Mouse (Mus musculus) G1E (cell line): ENCODE measurements at regions not wholly inside any gene's neighbourhood (a gene's known extent, or its start where the extent isn't known, plus 50 kb on each side); places are given as distances from the start of the nearest gene placed in this dataset.
"Not testable (repeated sequence)": the region's sequence is repeated elsewhere in the genome, so short reads cannot be mapped to it uniquely, and the experiment has no call there.

Experiments
- ATAC-seq: 2 replicates; pipeline ENCODE4 v1.8.0; 2016; ENCODE audit warnings: mild to moderate bottlenecking; ENCODE audit not compliant: insufficient number of reproducible peaks, poor library complexity, low FRiP score, severe bottlenecking; ENCODE audit errors: extremely low read depth
- DNase-seq: peaks from one replicate; pipeline ENCODE4 v3.0.0; 2012; ENCODE audit warnings: low spot score
- H3K27me3 ChIP-seq: 2 replicates; pipeline ENCODE4 v1.6.1; 2012; ENCODE audit warnings: mild to moderate bottlenecking, low read length, inconsistent platforms; ENCODE audit not compliant: insufficient read depth
- H3K36me3 ChIP-seq: replicated peaks from 2 replicates; pipeline ENCODE3; 2012; ENCODE audit warnings: mild to moderate bottlenecking, inconsistent platforms
- H3K4me1 ChIP-seq: 2 replicates; pipeline ENCODE4 v1.6.1; 2012; ENCODE audit warnings: low read depth, low read length, inconsistent platforms, mixed read lengths; ENCODE audit not compliant: insufficient read depth
- H3K4me3 ChIP-seq: 2 replicates; pipeline ENCODE4 v1.5.1; 2012; ENCODE audit warnings: low read depth, mild to moderate bottlenecking, inconsistent platforms, low read length, moderate library complexity, mixed read lengths
- H3K9me3 ChIP-seq: replicated peaks from 2 replicates; pipeline ENCODE4 v1.6.1; 2012; ENCODE audit warnings: inconsistent platforms
- CTCF ChIP-seq: IDR thresholded peaks from 2 replicates; pipeline ENCODE4 v1.5.1; 2012; ENCODE audit warnings: low read depth, low read length, inconsistent platforms, mixed read lengths
- GATA1 ChIP-seq: IDR thresholded peaks from 2 replicates; pipeline ENCODE4 v1.6.1; 2012; ENCODE audit warnings: borderline replicate concordance, low read length, inconsistent platforms, mixed read lengths
- GATA2 ChIP-seq: IDR thresholded peaks from 2 replicates; pipeline ENCODE4 v1.6.1; 2012; ENCODE audit warnings: low read depth, low read length, inconsistent platforms, borderline replicate concordance
- POLR2AphosphoS5 ChIP-seq: IDR thresholded peaks from 2 replicates; pipeline ENCODE4 v1.6.1; 2012; ENCODE audit warnings: low read depth, low read length, inconsistent platforms; ENCODE audit not compliant: insufficient replicate concordance
- TAL1 ChIP-seq: conservative IDR thresholded peaks from 2 replicates; pipeline ENCODE4 v1.6.1; 2012; ENCODE audit warnings: low read depth, low read length, inconsistent platforms, mixed read lengths

DNA sequence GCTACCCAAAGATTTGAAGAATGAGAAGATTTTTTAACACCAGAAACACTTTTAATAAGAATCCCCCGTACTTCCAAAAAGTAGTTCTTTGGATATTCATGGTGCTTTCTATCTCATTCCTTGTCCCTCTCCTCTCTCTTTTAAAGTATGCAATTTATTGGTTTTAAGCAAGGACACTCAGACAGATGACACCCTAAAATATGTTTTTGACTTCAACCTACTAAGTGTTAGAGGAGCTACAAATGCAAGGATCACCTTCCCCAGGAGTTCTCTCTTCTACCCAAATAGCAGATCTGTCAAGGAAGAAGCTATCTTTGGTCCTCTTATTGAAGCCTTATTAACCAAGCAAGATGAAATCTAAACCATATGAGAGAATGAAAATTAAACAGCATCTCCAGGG lies 86.6 kb upstream of the Ifngr1 start:
- Histone ChIP-seq H3K27me3 (peaks cover 3% of the 10 kb centered on the region; the same call in 1 of the 2 replicates), H3K36me3 (no peaks in the 10 kb centered on the region), H3K4me3 (no peak overlapping the region), H3K9me3 (no peaks in the 10 kb centered on the region), H3K4me1 (no peaks in the 10 kb centered on the region)
- TF ChIP-seq GATA1 (no peak), POLR2AphosphoS5 (no peak), CTCF (no peak), TAL1 (no peak), GATA2 (no peak)
- ATAC-seq (no peak), DNase-seq (no peak)

GRCm38 (mm10) chr10:19505979-19506378 lies 85.8 kb upstream of the Ifngr1 start:
- no peaks in the 10 kb centered on the region for H3K9me3 ChIP-seq
- ATAC-seq: no peak
- H3K36me3 ChIP-seq: no peaks in the 10 kb centered on the region
- no peaks in the 10 kb centered on the region for H3K4me1 ChIP-seq
- peaks cover 3% of the 10 kb centered on the region; the same call in 1 of the 2 replicates for H3K27me3 ChIP-seq
- TF ChIP-seq GATA2 (no peak), POLR2AphosphoS5 (no peak), CTCF (no peak), TAL1 (no peak), GATA1 (no peak)
- no peak for DNase-seq
- H3K4me3 ChIP-seq: no peak overlapping the region

DNA sequence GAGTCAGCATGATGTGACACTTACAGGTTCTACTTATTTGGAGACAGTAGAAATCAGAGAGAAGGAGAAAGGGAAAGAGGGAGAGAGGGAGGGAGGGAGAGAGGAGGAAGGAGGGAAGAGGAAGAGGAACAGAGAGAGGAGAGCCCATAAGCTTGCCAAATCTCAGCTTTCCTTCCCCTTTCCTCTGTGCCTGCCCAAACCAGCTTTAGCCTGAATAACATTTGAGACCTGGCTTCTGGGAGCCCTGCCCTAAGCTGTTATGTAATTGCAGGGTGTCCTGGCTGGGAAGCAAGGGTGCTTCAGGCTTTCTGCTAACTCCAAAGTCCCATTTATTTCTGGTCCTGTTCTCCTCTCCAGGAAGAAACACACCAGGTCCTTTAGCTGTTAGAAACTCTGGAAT lies 85.3 kb upstream of the Ifngr1 start:
- ATAC-seq (no peak), DNase-seq (no peak)
- Histone ChIP-seq H3K36me3 (no peaks in the 10 kb centered on the region), H3K27me3 (peaks cover 3% of the 10 kb centered on the region; the same call in 1 of the 2 replicates), H3K9me3 (no peaks in the 10 kb centered on the region), H3K4me3 (no peak overlapping the region), H3K4me1 (no peaks in the 10 kb centered on the region)
- TF ChIP-seq TAL1 (no peak), GATA2 (no peak), POLR2AphosphoS5 (no peak), GATA1 (no peak), CTCF (no peak)

DNA sequence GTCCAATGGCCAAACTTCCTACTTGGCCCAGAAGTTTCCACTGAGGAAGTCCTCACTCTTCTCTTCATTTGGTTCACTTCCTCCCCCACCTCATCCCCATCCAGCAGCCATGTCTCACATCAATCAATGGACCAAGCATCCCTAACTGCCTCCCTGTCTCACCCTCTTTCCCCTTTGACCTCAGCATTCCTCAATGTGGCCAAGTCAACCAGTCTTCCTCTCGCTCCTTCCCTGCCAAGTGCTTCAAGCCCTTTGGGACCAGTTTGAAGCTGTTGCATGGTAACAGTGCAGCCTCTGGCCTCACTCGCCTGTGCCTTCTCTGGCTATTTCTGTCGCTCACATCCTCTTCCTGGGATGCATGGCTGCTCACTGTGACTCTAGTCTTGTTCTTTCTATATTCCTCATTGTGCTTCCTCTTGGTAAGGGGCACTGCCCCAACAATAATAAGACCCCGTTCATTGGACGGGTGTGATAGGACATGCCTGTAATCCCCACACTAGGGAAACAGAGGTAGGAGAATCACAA lies 83.5 kb upstream of the Ifngr1 start:
- no peak for DNase-seq
- no peaks in the 10 kb centered on the region for H3K9me3 ChIP-seq
- no peak for ATAC-seq
- H3K27me3 ChIP-seq: peaks cover 3% of the 10 kb centered on the region; the same call in 1 of the 2 replicates
- H3K4me1 ChIP-seq: no peaks in the 10 kb centered on the region
- no peak overlapping the region for H3K4me3 ChIP-seq
- H3K36me3 ChIP-seq: no peaks in the 10 kb centered on the region
- TF ChIP-seq TAL1: no peak
- no peak for TF ChIP-seq CTCF
- TF ChIP-seq GATA2: no peak
- TF ChIP-seq GATA1: no peak

DNA sequence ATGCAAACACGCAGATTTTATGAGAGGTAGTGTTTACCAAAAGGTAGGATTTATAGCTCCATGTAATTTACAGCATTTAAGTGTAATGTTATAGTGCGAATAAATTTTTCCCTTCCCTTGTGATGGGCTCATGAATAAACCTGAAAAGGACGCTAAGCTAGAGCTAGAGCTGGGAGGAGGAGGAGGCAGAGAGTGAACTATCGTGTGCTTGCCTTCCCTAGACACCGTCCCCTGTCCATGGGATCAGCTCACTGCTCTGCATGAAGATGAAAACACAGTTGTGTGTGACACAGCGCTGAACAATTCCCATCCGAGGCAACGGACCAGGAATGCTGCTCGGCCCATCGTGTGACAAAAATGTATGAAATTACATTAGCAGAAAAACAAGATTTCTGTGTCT lies 81.7 kb upstream of the Ifngr1 start:
- ATAC-seq (no peak), DNase-seq (no peak)
- Histone ChIP-seq H3K36me3 (no peaks in the 10 kb centered on the region), H3K4me1 (no peaks in the 10 kb centered on the region), H3K27me3 (peaks cover 3% of the 10 kb centered on the region; the same call in 1 of the 2 replicates), H3K9me3 (peaks cover 7% of the 10 kb centered on the region; the same call in 1 of the 2 replicates), H3K4me3 (no peak overlapping the region)
- TF ChIP-seq CTCF (no peak), GATA1 (no peak), GATA2 (no peak), POLR2AphosphoS5 (no peak), TAL1 (no peak)

DNA sequence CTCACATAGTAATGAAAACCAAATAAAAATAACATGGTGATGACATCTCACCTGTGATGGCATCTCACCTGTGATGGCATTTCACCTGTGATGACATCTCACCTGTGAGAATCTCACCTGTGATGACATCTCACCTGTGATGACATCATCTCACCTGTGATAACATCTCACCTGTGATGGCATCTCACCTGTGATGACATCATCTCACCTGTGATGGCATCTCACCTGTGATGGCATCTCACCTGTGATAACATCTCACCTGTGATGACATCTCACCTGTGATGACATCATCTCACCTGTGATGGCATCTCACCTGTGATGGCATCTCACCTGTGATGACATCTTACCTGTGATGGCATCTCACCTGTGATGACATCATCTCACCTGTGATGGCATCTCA lies 77.4 kb upstream of the Ifngr1 start:
- H3K4me1 ChIP-seq, H3K27me3 ChIP-seq, H3K9me3 ChIP-seq, DNase-seq, ATAC-seq, H3K4me3 ChIP-seq, H3K36me3 ChIP-seq: not testable (repeated sequence)

DNA sequence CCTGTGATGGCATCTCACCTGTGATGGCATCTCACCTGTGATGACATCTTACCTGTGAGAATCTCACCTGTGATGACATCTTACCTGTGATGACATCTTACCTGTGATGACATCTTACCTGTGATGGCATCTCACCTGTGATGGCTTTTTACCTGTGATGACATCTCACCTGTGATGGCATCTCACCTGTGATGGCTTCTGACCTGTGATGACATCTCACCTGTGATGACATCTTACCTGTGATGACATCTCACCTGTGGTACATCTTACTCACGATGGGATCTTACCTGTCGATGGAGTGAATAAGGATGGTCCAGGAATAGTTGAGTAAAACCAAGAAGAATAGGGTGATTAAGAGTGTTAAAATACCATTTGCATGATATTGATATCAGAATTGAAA lies 76.9 kb upstream of the Ifngr1 start:
- Histone ChIP-seq H3K36me3 (no peaks in the 10 kb centered on the region), H3K9me3 (peaks cover 7% of the 10 kb centered on the region; the same call in 1 of the 2 replicates), H3K27me3 (no peaks in the 10 kb centered on the region), H3K4me3 (no peak overlapping the region), H3K4me1 (no peaks in the 10 kb centered on the region)
- TF ChIP-seq CTCF (no peak), TAL1 (no peak), POLR2AphosphoS5 (no peak), GATA1 (no peak), GATA2 (no peak)
- no peak for DNase-seq
- no peak for ATAC-seq
